Mouse (Mus musculus) hindbrain, embryonic 11.5 days (tissue): ENCODE results near the gene Tbc1d24. TPM values are rescaled to one million over a fixed set of nuclear protein-coding genes. Genes with fewer than 3 reads are reported as not detected.

Experiments used
- ATAC-seq: fragments of 200-750 bp; cut with Nextera tagmentation; 2 replicates; pipeline ENCODE4 v1.8.0; 2017; ENCODE audit warnings: mild to moderate bottlenecking, moderate TSS enrichment, moderate library complexity; ENCODE audit not compliant: low FRiP score
- DNase-seq: peaks from one replicate; pipeline ENCODE4 v3.0.0-alpha.2; 2015; ENCODE audit warnings: low spot score
- H3K27ac ChIP-seq: fragments of 300-500 bp; sonication (generic); 2 replicates; pipeline ENCODE4 v1.5.1; 2014; ENCODE audit warnings: mild to moderate bottlenecking, low read depth, low read length
- H3K27me3 ChIP-seq: fragments of 300-500 bp; sonication (generic); 2 replicates; pipeline ENCODE4 v1.6.1; 2014; ENCODE audit warnings: mild to moderate bottlenecking, low read length, moderate library complexity, mixed read lengths; ENCODE audit not compliant: control insufficient read depth, insufficient read depth
- H3K36me3 ChIP-seq: fragments of 300-500 bp; sonication (generic); 2 replicates; pipeline ENCODE4 v1.6.1; 2014; ENCODE audit warnings: mild to moderate bottlenecking, low read length, moderate library complexity, mixed read lengths; ENCODE audit not compliant: control insufficient read depth, insufficient read depth
- H3K4me1 ChIP-seq: fragments of 300-500 bp; sonication (generic); replicated peaks from 2 replicates; pipeline ENCODE4 v1.6.1; 2014; ENCODE audit warnings: low read length, mixed read lengths; ENCODE audit not compliant: control insufficient read depth, insufficient read depth
- H3K4me2 ChIP-seq: fragments of 300-500 bp; sonication (generic); replicated peaks from 2 replicates; pipeline ENCODE4 v1.6.1; 2014; ENCODE audit warnings: mild to moderate bottlenecking, low read depth, low read length
- H3K4me3 ChIP-seq: fragments of 300-500 bp; sonication (generic); 2 replicates; pipeline ENCODE4 v1.5.1; 2014; ENCODE audit warnings: low read depth, low read length
- H3K9ac ChIP-seq: fragments of 300-500 bp; sonication (generic); 2 replicates; pipeline ENCODE4 v1.6.1; 2014; ENCODE audit warnings: low read depth, low read length
- H3K9me3 ChIP-seq: fragments of 300-500 bp; sonication (generic); 2 replicates; pipeline ENCODE4 v1.6.1; 2016; ENCODE audit warnings: low read length; ENCODE audit not compliant: control insufficient read depth
- WGBS: fragments of 180-500 bp; shearing (Covaris S2); extraction: QIAGEN DNeasy Blood & Tissue Kit; methylation state at CpG from one replicate; pipeline ENCODE4 v1.1.7; 2014; 5-methylcytosine and 5-hydroxymethylcytosine counted together
- polyA plus RNA-seq: library from polyadenylated mRNA; unstranded; fragments of >200 nt; fragmentation: Nextera tagmentation; extraction: Ambion mirVana; gene quantifications from 2 replicates; pipeline ENCODE4 v1.2.1, GENCODE M21; 2014

Gene Tbc1d24
- polyA plus RNA-seq, 1 experiment from 2014 or later: 6.3 TPM

DNA sequence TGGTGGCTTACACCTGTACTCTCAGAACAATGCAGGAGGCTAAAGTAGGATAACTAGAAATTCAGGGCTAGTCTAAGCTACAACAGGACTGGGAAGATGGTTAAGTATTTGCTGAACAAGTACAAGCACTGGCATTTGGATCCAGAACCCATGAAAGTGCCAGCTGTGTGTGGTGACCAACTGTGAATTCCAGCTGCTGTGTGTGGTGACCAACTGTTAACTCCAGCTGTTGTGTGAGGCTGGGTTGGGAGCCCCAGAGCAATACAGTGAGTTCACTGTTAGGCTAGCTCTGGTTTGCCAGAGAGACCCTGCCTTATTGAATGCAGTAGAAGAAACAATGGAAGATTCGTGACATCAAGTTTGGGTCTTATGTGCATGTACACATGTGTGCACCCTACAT is 31.1 kb upstream of the Tbc1d24 start:
- DNase-seq (no peak), ATAC-seq (no peak)
- H3K27me3 ChIP-seq: no peaks in the 10 kb centered on the region
- H3K9ac ChIP-seq: no peak overlapping the region
- H3K9me3 ChIP-seq: no peaks in the 10 kb centered on the region
- H3K4me2 ChIP-seq: no peak overlapping the region
- peaks cover 35% of the 10 kb centered on the region for H3K36me3 ChIP-seq
- H3K4me1 ChIP-seq: no peaks in the 10 kb centered on the region
- no peak overlapping the region for H3K4me3 ChIP-seq
- WGBS: 100% methylated on average over 1 of the region's 1 CpGs
- H3K27ac ChIP-seq: no peak overlapping the region

DNA sequence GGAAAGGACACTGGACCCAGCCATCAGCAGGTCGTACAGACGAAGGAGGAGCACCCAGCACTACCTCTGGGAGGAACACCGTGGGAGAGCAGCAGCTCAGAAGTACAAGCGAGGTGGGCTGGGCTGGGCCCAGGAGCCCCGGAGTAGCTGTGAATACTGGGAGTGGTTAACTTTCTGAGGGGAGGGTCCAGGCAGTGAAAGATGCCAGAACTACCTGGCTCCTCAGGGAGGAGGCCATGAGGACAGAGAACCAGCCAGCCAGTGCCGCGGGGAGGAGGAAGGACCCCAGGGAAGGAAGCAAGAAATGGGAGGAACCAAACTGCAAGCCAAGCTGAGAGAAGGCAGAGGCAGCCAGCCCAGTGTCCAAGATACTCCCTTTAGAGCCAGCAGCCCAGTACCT is 22.6 kb upstream of the Tbc1d24 start:
- 88% methylated on average over 7 of the region's 7 CpGs for WGBS
- no peak overlapping the region for H3K27ac ChIP-seq
- H3K4me1 ChIP-seq: no peaks in the 10 kb centered on the region
- DNase-seq (no peak), ATAC-seq (no peak)
- H3K9ac ChIP-seq: no peak overlapping the region
- no peaks in the 10 kb centered on the region for H3K27me3 ChIP-seq
- no peak overlapping the region for H3K4me2 ChIP-seq
- H3K36me3 ChIP-seq: peaks cover 5% of the 10 kb centered on the region
- H3K9me3 ChIP-seq: no peaks in the 10 kb centered on the region
- H3K4me3 ChIP-seq: no peak overlapping the region

DNA sequence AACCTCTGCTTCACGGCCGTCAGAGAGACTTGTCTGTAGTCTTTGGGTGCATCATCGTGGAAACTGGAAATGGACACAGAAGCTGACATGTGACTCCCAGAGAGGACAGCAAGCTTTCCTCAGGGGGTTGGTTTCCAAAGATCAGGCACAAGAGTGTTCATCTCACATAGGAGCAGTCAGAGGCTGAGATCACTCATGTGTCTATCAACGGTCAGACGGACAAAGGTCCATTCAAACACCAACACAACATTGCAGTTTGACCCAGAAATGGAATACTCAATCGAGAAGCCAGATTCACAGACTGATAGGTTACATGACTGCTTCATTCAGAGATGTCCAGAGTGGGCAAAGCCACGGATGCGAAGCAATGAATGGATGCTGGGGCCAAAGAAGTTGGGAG is 21.4 kb upstream of the Tbc1d24 start:
- peaks cover 5% of the 10 kb centered on the region for H3K36me3 ChIP-seq
- ATAC-seq (no peak), DNase-seq (no peak)
- no peak overlapping the region for H3K9ac ChIP-seq
- no peaks in the 10 kb centered on the region for H3K9me3 ChIP-seq
- H3K4me1 ChIP-seq: no peaks in the 10 kb centered on the region
- H3K4me3 ChIP-seq: no peak overlapping the region
- no peak overlapping the region for H3K27ac ChIP-seq
- 94% methylated on average over 8 of the region's 8 CpGs for WGBS
- H3K4me2 ChIP-seq: no peak overlapping the region
- no peaks in the 10 kb centered on the region for H3K27me3 ChIP-seq

DNA sequence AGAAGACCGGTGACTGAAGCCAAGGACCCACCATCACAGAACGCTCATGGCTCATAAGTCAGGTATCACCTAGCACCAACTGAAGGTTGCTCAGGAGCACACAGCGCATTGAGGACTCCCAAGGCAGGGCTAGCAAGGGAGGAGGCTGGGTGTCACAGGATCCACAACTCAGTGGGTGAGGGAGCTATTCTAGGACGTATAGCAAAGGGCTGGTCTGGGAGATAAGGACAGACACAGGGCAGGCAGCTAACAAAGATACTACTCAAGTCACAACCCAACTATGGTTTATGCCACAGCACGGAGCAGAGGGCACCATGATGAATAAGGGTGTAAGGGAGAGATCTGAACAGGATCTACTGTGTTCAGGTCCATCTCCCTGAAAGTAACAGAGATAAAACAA is 20.5 kb upstream of the Tbc1d24 start:
- no peak overlapping the region for H3K4me3 ChIP-seq

DNA sequence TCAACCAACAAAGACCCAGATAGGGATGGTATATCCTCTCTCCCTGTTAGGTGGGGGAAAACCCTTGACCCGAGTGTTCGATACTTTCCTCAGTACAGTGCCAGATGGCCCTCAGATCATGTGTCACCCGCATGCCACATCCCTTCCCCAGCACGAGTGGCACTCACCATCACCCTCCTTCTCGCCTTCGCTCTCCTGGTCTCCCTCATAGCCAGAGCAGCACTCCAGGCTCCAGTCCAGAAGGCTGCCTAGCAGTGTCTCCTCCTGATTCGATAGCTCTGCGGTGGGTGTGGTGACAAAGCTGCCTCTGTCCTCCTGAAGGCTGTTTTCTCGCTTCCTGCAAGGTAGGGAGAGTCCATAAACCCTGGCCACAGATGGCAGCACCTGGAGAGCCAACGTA is 19.4 kb upstream of the Tbc1d24 start:
- Histone ChIP-seq H3K4me1 (peaks cover 5% of the 10 kb centered on the region), H3K27me3 (no peaks in the 10 kb centered on the region), H3K36me3 (peaks cover 3% of the 10 kb centered on the region; the same call in 1 of the 2 replicates), H3K4me3 (no peak overlapping the region), H3K9ac (no peak overlapping the region), H3K4me2 (no peak overlapping the region), H3K27ac (no peak overlapping the region), H3K9me3 (no peaks in the 10 kb centered on the region)
- 93% methylated on average over 8 of the region's 10 CpGs for WGBS
- DNase-seq: no peak
- no peak for ATAC-seq

More for the DNA sequence above, 20.5 kb upstream of the Tbc1d24 start:
- Histone ChIP-seq H3K36me3 (peaks cover 5% of the 10 kb centered on the region), H3K9ac (no peak overlapping the region), H3K27ac (no peak overlapping the region), H3K9me3 (no peaks in the 10 kb centered on the region), H3K4me1 (no peaks in the 10 kb centered on the region), H3K4me2 (no peak overlapping the region), H3K27me3 (no peaks in the 10 kb centered on the region)
- no peak for ATAC-seq
- WGBS: 93% methylated on average over 5 of the region's 5 CpGs
- DNase-seq: no peak

DNA sequence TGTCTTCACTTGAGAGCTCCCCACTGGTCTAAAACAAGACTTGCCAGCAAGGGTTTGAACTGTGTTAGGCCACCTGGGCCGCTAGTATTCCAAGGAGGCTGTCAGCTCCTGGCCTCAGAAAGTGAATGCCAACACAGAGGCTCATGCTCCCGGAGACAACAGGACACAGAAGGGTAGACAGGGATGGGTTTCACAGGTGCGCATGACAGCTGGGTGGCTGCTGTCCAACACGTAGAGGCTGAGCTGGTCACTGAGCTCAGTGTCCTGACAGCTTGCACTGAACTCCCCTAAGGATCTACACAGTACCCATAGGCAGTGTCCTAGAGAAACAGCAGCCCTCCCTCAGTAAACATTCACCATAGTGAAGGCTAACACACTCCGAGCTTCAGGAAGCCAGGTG is 18.2 kb upstream of the Tbc1d24 start:
- H3K4me3 ChIP-seq: no peak overlapping the region
- WGBS: 90% methylated on average over 5 of the region's 5 CpGs
- peaks cover 8% of the 10 kb centered on the region for H3K4me1 ChIP-seq
- H3K27me3 ChIP-seq: no peaks in the 10 kb centered on the region
- no peak overlapping the region for H3K9ac ChIP-seq
- H3K4me2 ChIP-seq: no peak overlapping the region
- H3K36me3 ChIP-seq: peaks cover 3% of the 10 kb centered on the region; the same call in 1 of the 2 replicates
- ATAC-seq: no peak
- no peak for DNase-seq
- H3K27ac ChIP-seq: no peak overlapping the region
- H3K9me3 ChIP-seq: no peaks in the 10 kb centered on the region

DNA sequence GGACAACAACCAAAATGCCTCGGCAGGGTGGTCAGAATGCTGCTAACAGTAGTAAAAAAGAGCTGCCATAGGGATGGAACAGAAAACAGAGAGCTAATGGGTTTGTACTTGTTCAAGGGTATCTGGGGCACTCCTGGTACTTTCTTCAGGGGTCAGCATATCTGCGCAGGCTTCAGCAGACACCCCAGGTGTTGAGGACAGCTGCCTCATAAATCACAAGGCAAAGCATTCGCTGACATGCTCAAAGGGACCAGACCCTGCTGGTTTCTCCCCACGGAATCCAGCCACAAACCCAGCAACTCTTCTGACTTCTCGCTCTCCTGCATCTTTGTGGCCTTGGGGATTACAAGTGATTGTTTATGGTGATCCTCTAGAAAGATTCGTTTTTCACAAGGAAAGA is 17.3 kb upstream of the Tbc1d24 start:
- no peak for DNase-seq
- WGBS: 81% methylated on average over 6 of the region's 6 CpGs
- H3K9me3 ChIP-seq: no peaks in the 10 kb centered on the region
- no peak overlapping the region for H3K4me3 ChIP-seq
- peaks cover 8% of the 10 kb centered on the region for H3K4me1 ChIP-seq
- no peaks in the 10 kb centered on the region for H3K27me3 ChIP-seq
- no peaks in the 10 kb centered on the region for H3K36me3 ChIP-seq
- ATAC-seq: no peak
- no peak overlapping the region for H3K27ac ChIP-seq
- H3K4me2 ChIP-seq: no peak overlapping the region
- no peak overlapping the region for H3K9ac ChIP-seq

DNA sequence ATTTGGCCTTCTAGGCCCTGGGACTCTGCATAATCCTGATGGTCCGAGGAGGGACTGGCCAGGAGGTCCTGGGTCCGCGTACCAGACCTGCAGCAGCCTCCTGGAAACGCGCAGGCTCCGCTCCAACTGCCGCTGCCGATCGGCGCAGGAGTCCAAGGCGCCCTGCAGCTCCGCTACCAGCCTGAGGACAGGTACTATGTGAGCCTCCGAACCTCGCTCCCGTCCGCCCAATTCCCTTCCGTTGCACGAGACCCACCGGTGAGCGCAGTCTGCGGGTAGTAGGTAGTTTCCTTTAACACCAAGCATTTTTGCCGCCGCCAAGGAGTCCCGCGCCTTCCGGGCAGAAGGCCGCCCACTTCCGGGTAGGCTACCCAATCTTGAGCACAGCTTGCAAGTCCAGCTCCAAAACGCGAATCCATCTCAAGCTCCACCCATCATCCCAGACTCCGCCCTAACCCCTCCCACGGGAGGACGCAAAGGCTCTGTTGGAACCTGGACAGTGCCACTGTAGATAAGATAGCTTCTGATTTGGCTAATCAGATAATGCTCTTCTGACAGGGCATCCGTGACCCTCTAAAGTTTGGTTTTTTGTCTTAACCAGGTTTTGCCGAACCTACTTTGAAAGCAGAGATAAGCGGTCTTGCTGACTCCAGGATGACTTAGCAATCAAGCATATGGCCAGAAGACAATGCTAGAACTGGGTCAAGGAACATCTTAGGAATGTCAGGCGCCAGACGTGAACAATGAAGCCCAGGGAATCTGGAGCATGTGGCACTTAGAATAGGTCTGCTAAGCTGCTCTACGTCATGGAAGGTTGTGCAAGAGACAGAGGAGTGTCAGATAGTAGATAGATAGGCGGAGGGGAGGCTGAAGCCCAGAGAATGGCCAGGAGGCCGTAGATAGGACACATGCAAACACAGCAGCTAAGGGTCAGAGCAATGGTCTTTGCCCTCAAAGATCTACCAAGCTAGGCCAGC is 15.4 kb upstream of the Tbc1d24 start, which contains the start of gene Tedc2:
Gene Tedc2 (minus strand): TSS at position 417 of the 977 bp plus-strand sequence.
- H3K9ac ChIP-seq: peak within 1 kb of the TSS; percentile 85
- peaks cover 4% of the 10 kb centered on the region; the same call in 1 of the 2 replicates for H3K36me3 ChIP-seq
- ATAC-seq (peak; percentile 94), DNase-seq (peak; percentile 93)
- WGBS: 5% methylated on average over 41 of the region's 41 CpGs
- H3K4me1 ChIP-seq: peaks cover 8% of the 10 kb centered on the region
- no peaks in the 10 kb centered on the region for H3K9me3 ChIP-seq
- H3K4me3 ChIP-seq: peak within 1 kb of the TSS; percentile 87
- peak within 1 kb of the TSS; percentile 85 for H3K4me2 ChIP-seq
- no peaks in the 10 kb centered on the region for H3K27me3 ChIP-seq
- H3K27ac ChIP-seq: 0 out of 2 replicates have a peak within 1 kb of the TSS, but pooled peaks have one; percentile 13

DNA sequence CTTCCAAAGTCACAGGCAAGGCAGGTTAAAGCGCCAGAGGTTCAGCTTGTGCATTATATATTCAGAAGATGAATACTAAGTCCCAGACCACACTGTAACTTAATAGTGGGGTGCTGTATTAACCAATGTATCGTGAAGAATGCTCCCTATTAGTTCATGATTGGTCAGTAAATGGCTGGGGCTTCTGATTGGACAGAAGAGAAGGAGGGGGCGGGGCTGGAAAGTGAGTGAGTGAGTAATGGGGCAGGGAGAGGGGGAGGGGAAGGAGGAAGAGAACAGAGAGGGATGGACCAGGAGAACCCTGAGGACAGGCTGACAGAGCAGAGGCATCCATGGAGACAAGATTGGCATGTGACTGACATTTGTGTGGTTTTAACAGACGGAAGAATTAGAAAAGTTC is 11.5 kb upstream of the Tbc1d24 start:
- Histone ChIP-seq H3K36me3 (peaks cover 10% of the 10 kb centered on the region; the same call in 1 of the 2 replicates), H3K27me3 (no peaks in the 10 kb centered on the region), H3K27ac (no peak overlapping the region), H3K4me2 (no peak overlapping the region), H3K4me3 (no peak overlapping the region), H3K4me1 (peaks cover 8% of the 10 kb centered on the region), H3K9ac (no peak overlapping the region), H3K9me3 (no peaks in the 10 kb centered on the region)
- 66% methylated on average over 4 of the region's 4 CpGs for WGBS
- ATAC-seq (no peak), DNase-seq (no peak)
